Mouse (Mus musculus) adrenal gland, postnatal 36 days (tissue): ENCODE data around the gene Cflar. TPM values are rescaled to one million over a fixed set of nuclear protein-coding genes. Genes with fewer than 3 reads are reported as not detected.
"Not testable (repeated sequence)": the region's sequence is repeated elsewhere in the genome, so short reads cannot be mapped to it uniquely, and the experiment has no call there.

ENCODE experiments used
- DNase-seq, 2 experiments: peaks; one replicate each; pipeline ENCODE4 v3.0.0; 2021; ENCODE audit warnings: mixed read lengths in 1 of 2
- total RNA-seq, 2 experiments: library from RNA; stranded (reverse); gene quantifications; 2 replicates each; pipeline ENCODE4 v1.2.3; 2021

The Cflar gene
- total RNA-seq, 2 experiments from 2014 or later = 110 to 114 TPM

- no peak for DNase-seq
These were observed 64.1 kb downstream of the Cflar start for GRCm38 (mm10) chr1:58775361-58775760.

GRCm38 (mm10) chr1:58777583-58777982 is 66.3 kb downstream of the Cflar start:
- DNase-seq = no peak

- DNase-seq = no peak
These were observed 66.9 kb downstream of the Cflar start for GRCm38 (mm10) chr1:58778226-58778625.

- DNase-seq = no peak
These were observed 75.0 kb downstream of the Cflar start for GRCm38 (mm10) chr1:58786276-58786675.

GRCm38 (mm10) chr1:58788410-58788809 is 77.1 kb downstream of the Cflar start:
- DNase-seq = no peak

DNA sequence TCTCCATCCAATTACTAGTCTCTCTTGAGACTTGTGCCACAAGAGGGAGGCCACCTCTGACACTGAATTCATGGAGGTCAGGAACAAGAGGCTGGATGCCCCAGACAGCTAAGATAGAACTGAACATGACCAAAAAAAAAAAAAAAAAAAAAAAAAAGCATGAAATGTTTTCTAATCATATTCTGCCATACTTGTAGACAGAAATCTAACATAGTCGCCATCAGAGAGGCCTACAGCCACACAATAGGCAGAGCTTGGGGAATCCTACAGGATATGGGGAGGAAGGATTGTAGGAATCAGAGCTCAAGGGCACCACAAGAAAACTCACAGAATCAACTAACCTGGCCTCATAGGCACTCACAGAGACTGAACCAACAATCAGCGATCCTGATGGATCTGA is 83.4 kb downstream of the Cflar start:
- DNase-seq = no peak

GRCm38 (mm10) chr1:58795291-58796058 is 84.2 kb downstream of the Cflar start, which contains the start of gene Casp8:
Casp8 (plus strand) TSS chr1:58795374.
- DNase-seq = peak; percentile 63 to 73

DNA sequence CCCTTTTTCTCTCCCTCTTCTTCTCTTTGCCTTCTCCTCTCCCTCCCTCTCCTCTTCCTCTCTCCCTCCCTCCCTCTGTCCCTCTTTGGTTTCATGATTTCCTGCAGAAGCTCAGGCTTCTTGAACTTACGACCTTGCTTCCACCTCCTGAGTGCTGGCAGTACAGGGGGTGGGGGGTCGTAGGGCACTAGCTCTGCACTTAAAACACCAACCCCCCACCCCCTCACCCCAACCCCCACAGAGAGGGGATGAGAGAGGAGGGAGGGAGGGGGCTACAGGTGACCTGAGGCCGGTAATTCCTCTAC is 84.7 kb downstream of the Cflar start:
- DNase-seq = no peak

- no peak for DNase-seq
These were observed 85.5 kb downstream of the Cflar start for GRCm38 (mm10) chr1:58796853-58797252.

DNA sequence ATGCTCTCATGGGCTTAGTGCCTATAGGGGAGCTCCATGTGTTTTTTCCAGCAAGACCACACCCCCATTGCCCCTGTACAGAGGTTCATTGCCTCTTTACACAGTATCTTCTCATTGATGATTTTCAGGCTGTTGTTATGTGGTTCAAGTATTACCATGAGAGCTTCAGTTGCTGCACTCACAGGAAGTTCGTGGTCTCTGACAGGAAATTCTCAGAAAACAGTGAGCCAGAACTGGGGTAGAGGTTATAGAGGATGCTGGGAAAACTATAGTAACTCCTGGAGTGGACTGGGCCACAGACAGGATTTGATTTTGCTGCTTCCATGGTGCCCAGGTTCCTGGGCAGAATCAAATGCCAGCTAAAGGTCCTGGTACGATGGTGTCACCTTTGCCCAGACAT is 86.1 kb downstream of the Cflar start:
- no peak for DNase-seq

- no peak for DNase-seq
These were observed 87.6 kb downstream of the Cflar start for GRCm38 (mm10) chr1:58798911-58799310.

- not testable (repeated sequence) for DNase-seq
These were observed 89.3 kb downstream of the Cflar start for GRCm38 (mm10) chr1:58800644-58801043.

- no peak for DNase-seq
These were observed 90.4 kb downstream of the Cflar start for GRCm38 (mm10) chr1:58801558-58802285.

DNA sequence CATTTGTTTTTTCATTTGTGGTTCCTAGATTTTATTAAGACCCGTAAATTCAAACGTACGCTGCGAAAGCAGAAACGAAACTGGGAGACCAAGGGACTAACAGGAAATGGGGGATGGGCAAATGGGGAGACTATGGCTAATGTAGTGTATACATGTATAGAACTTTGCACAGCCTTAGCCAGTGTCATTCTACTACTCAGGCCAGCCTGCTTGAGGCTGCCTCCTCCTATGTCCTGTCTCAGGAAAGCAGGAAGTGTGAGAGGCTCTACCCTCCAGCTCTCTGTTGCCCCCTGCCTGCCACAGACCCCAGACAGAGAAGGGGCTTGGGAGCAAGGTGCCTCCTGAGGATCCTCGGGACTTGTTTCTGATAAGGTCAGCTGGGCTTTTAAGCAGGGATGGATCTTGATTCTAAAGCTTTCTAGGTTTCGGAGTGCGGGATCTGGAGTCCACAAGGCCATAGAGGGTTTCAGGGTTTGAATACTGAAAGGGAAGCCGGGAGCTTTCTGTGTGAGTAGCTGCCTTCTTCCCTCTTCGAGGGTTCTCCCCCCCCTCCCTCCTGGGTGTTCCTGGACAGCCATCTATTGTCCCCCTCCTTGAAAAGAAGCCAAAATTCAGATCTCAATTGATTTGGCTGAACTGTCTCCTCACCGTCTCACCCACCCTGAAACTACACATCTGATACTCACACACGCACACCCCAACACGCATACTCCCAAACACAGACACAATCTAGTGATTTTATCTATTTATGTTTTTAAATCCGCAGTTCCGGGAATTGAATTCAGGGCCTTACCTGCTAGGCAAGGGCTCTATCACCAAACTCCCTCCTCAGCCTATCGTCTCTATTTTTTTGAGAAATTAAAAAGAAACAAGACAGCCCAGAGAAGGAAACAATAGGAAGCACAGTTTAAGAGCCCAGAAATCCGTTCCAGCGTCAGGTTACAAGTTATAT is 91.3 kb downstream of the Cflar start:
- DNase-seq = peak; percentile 50 to 66

- no peak for DNase-seq
These were observed 92.2 kb downstream of the Cflar start for GRCm38 (mm10) chr1:58803531-58803930.

GRCm38 (mm10) chr1:58806651-58807050 is 95.3 kb downstream of the Cflar start:
- no peak for DNase-seq

Other genes with a start within 250 kb of the Cflar start
- gene Orc2, start 206.4 kb upstream of the Cflar start, total RNA-seq = 10 to 100 TPM; 23.9 to 24.3 TPM
- gene Fam126b, start 125.2 kb upstream of the Cflar start, total RNA-seq = 10 to 100 TPM; 40.5 to 50.6 TPM
- gene Ndufb3, start 125.1 kb upstream of the Cflar start, total RNA-seq = 100 to 1,000 TPM; 144 to 149 TPM
- gene Als2cr12, start 15.5 kb upstream of the Cflar start, total RNA-seq = 1 to 10 TPM in 1 of 2 experiments, under 1 TPM in 1; 0.86 to 3.0 TPM
- 10 to 100 TPM; 20.3 to 22.3 TPM for gene Casp8, start 83.9 kb downstream of the Cflar start, total RNA-seq